Mouse (Mus musculus): ENCODE results near the gene Pla2g3. TPM values are rescaled to one million over a fixed set of nuclear protein-coding genes. Genes with fewer than 3 reads are reported as not detected.

Gene Pla2g3
- not detected for total RNA-seq (2023)

GRCm38 (mm10) chr11:3487952-3488570 is at the start of gene Pla2g3:
Pla2g3 (plus strand) TSS chr11:3488284.

GRCm38 (mm10) chr11:3452167-3452639 is 35.9 kb upstream of the Pla2g3 start, which contains the start of gene Rnf185:
Rnf185 (minus strand) TSS chr11:3452363.

GRCm38 (mm10) chr11:3514529-3515054 is 26.5 kb downstream of the Pla2g3 start, which contains the start of gene Selenom:
Selenom (plus strand) TSS chr11:3514684.

GRCm38 (mm10) chr11:3540451-3541085 is 52.5 kb downstream of the Pla2g3 start, which contains the start of gene Smtn:
Smtn (minus strand) TSS chr11:3540612.

Other genes with a start within 250 kb of the Pla2g3 start
- 56.1 TPM for gene Drg1, start 221.9 kb upstream of the Pla2g3 start, total RNA-seq (2023)
- 86.1 TPM for gene Patz1, start 199.4 kb upstream of the Pla2g3 start, total RNA-seq (2023)
- 378 TPM for gene Pik3ip1, start 157.9 kb upstream of the Pla2g3 start, total RNA-seq (2023)
- gene Limk2, start 79.1 kb upstream of the Pla2g3 start, total RNA-seq (2023): 87.4 TPM
- 26.8 TPM for gene Rnf185, start 35.9 kb upstream of the Pla2g3 start, total RNA-seq (2023)
- not detected for gene Inpp5j, start 16.5 kb downstream of the Pla2g3 start, total RNA-seq (2023)
- 1.2 TPM for gene Selenom, start 26.4 kb downstream of the Pla2g3 start, total RNA-seq (2023)
- 0.67 TPM for gene Smtn, start 52.3 kb downstream of the Pla2g3 start, total RNA-seq (2023)
- 63.9 TPM for gene Morc2a, start 160.9 kb downstream of the Pla2g3 start, total RNA-seq (2023)